Mouse (Mus musculus) B cell, adult 2 months (primary cell): ENCODE measurements around the gene Trim63.
A peak's percentile ranks its signal among the peaks of the same experiment; 100 is the strongest.

ENCODE experiments used
- DNase-seq, 2 experiments: peaks; one replicate each; pipeline ENCODE4 v3.0.0; 2022

Trim63 gene

DNA sequence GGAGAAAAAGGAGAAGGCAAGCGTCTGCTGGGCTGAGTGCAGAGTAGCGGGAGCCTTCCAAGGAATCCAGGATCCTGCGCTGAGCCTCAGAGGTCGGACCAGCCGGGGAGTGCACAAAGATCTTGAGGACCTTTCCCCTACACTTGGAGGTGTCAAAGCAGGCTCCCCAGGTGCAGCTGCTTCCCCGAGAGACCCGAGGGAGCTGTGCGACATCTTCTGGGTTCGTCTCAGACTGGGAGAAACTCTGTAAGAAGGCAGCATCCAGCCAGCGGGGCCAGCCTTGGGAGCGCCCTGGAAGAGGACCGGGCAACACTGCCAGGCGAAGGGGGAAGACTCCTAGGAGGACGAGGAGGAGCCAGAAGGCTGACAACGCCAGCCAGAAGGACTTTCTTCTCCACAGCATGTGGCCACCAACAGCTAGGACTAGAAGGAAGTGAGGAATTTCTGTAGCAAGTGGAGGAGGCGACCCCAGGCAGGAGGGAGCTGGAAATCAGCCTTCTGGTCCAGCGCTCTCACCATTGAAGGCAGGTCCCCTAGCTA is 56.5 kb downstream of the Trim63 start:
- peak in 1 of 2 experiments; percentile 23 for DNase-seq

DNA sequence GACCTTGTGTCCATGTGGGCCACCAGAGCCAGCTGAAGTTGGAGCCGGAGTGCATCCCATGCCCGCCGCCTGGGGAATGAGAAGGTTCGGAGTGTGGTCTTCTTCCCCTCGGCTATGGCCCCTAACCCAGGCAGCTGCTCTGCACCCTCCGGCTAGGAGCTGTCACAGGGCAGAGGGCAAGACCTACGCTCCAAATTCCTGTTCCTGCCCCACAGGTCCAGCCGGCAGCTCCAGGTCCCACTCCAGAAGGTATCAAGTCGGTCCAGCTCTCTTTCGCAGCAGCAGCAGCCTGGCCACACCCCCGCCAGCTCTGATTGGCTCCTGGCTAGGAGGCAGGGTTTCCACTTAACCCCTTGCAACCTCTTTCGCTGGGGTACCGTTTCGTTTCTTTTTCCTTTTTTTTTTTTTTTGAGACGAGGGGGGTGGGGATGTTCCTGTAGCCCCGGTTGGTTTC is 57.4 kb downstream of the Trim63 start:
- peak; percentile 76 to 79 for DNase-seq

DNA sequence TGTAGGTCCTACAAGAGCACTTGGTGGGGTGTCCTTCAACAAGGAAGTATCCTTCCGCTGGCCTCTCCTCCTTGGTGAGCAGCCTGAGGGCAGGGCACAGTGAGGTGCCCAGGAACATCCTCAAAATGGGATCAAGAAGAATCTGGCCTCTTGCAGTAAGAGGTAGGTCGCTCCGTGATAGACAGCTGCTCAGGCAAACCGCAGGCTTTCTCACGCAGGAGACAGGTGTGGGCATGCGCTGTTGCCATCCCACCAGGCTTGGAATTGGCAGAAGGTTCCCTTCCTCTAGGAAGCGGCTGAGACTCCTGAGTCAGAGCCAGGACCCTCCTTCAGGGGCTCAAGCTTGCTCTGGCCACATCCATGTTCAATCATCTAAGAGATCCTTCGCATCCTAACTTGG is 58.4 kb downstream of the Trim63 start:
- no peak for DNase-seq

DNA sequence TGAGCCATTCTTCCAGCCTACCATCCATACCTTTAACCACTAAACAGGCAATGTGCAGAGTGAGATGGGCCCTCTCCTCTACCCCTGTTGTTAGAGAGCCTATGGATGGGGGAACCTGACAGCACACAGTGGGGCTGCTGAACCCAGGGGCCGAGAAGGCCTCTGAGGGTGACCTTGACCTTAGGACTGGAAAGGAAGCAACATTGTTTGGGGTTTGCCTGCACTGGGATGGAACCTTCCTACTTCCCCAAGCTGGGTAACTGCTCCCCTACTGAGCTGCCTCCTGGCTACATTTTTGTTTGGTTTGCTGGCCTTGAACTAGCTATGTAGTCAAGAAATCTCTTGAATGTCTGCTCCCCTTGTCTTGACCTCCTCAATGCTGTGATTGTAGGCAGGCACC is 59.4 kb downstream of the Trim63 start:
- DNase-seq, result no peak

DNA sequence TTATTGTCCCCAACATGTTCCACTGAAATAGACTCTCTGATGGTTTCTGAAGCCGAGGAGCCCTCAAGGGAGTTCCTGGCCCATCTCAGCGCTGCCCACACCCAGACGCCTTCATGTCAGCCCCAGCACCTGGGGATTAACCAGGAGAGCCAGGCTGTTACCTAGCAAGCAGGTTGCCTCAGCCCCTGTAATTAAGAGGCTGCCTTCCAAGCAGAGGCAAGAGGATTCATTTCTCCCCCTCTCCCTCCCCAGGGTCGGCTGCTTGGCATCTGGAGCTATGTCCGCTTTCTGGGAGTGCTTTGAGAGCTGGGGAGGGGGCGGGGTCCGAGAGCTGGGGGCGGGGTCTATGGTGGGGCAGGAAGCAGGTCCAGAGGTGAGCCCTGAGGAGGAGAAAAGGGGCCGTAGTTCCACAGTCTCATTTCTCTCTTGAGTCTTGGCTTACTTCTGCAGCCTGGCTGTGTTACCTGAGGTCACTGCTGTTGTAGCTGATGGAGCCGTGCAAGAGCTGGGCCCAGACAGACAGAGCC is 63.2 kb downstream of the Trim63 start:
- DNase-seq, result no peak
